Mouse (Mus musculus): ENCODE measurements around the gene Fahd1. TPM values are rescaled to one million over a fixed set of nuclear protein-coding genes. Genes with fewer than 3 reads are reported as not detected.

The Fahd1 gene
- polyA plus RNA-seq, 1 experiment from 2014 or later, result 46.3 TPM

DNA sequence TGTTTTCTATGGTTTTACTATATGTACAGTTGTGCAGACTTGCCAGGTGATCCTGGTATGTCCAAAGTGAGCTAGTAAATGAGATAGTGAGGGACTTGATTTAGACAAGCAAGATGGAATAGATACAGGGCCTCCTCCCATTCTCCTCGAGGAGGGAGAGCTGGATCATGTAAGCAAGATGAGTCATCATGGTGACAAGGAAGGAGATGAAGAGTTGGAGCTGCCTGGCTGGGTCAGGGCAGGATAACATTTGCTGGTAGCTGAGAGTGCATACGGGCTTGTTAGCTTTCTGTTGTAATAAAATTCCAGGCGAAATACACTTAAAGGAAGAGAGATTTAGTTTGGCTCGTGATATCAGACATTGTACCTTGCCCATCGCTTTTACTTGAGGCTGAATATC is 9.8 kb downstream of the Fahd1 start:
- no peak overlapping the region for H3K4me3 ChIP-seq (ENCODE audit: low read depth, low read length)

GRCm38 (mm10) chr17:24839842-24840241 is 10.3 kb downstream of the Fahd1 start, which contains the start of gene Hagh:
TSS of gene Hagh (plus strand) at chr17:24840143.
- ATAC-seq (ENCODE audit: low read depth), result no peak
- H3K4me3 ChIP-seq (ENCODE audit: low read depth, low read length), result no peak within 1 kb of the TSS
- no peaks in the 10 kb centered on the region for H3K36me3 ChIP-seq (ENCODE audit: control insufficient read depth, insufficient read depth)
- H3K4me2 ChIP-seq (ENCODE audit: low read depth, low read length), result no peak within 1 kb of the TSS
- no peaks in the 10 kb centered on the region; the same call in 1 of the 2 replicates for H3K4me1 ChIP-seq (ENCODE audit: control insufficient read depth, low read depth, low read length)
- WGBS (ENCODE audit: insufficient replicate concordance), result 55% methylated on average over 8 of the region's 8 CpGs
- peaks cover 6% of the 10 kb centered on the region; the same call in 1 of the 2 replicates for H3K27me3 ChIP-seq (ENCODE audit: control insufficient read depth, insufficient read depth, low read depth, low read length)
- H3K9ac ChIP-seq (ENCODE audit: low read depth, low read length), result no peak within 1 kb of the TSS
- no peak within 1 kb of the TSS for H3K27ac ChIP-seq (ENCODE audit: low read length)
- no peaks in the 10 kb centered on the region for H3K9me3 ChIP-seq (replicated peaks; ENCODE audit: control insufficient read depth, low read length)

More for the DNA sequence above, 9.8 kb downstream of the Fahd1 start:
- H3K9ac ChIP-seq (ENCODE audit: low read depth, low read length), result no peak overlapping the region
- no peaks in the 10 kb centered on the region for H3K36me3 ChIP-seq (ENCODE audit: control insufficient read depth, insufficient read depth)
- no peak overlapping the region for H3K27ac ChIP-seq (ENCODE audit: low read length)
- no peak for ATAC-seq (ENCODE audit: low read depth)
- H3K9me3 ChIP-seq (replicated peaks; ENCODE audit: control insufficient read depth, low read length), result no peaks in the 10 kb centered on the region
- H3K4me1 ChIP-seq (ENCODE audit: control insufficient read depth, low read depth, low read length), result no peaks in the 10 kb centered on the region; the same call in 1 of the 2 replicates
- H3K4me2 ChIP-seq (ENCODE audit: low read depth, low read length), result no peak overlapping the region
- peaks cover 6% of the 10 kb centered on the region; the same call in 1 of the 2 replicates for H3K27me3 ChIP-seq (ENCODE audit: control insufficient read depth, insufficient read depth, low read depth, low read length)
- 39% methylated on average over 5 of the region's 5 CpGs for WGBS (ENCODE audit: insufficient replicate concordance)

- 48% methylated on average over 3 of the region's 3 CpGs for WGBS (ENCODE audit: insufficient replicate concordance)
- Histone ChIP-seq H3K4me3 (ENCODE audit: low read depth, low read length) (no peak overlapping the region), H3K27me3 (ENCODE audit: control insufficient read depth, insufficient read depth, low read depth, low read length) (peaks cover 5% of the 10 kb centered on the region; the same call in 1 of the 2 replicates), H3K4me1 (ENCODE audit: control insufficient read depth, low read depth, low read length) (no peaks in the 10 kb centered on the region), H3K4me2 (ENCODE audit: low read depth, low read length) (no peak overlapping the region), H3K9me3 (replicated peaks; ENCODE audit: control insufficient read depth, low read length) (no peaks in the 10 kb centered on the region), H3K27ac (ENCODE audit: low read length) (no peak overlapping the region), H3K36me3 (ENCODE audit: control insufficient read depth, insufficient read depth) (no peaks in the 10 kb centered on the region), H3K9ac (ENCODE audit: low read depth, low read length) (no peak overlapping the region)
- no peak for ATAC-seq (ENCODE audit: low read depth)
These were observed 28.5 kb downstream of the Fahd1 start for GRCm38 (mm10) chr17:24821351-24822280.

DNA sequence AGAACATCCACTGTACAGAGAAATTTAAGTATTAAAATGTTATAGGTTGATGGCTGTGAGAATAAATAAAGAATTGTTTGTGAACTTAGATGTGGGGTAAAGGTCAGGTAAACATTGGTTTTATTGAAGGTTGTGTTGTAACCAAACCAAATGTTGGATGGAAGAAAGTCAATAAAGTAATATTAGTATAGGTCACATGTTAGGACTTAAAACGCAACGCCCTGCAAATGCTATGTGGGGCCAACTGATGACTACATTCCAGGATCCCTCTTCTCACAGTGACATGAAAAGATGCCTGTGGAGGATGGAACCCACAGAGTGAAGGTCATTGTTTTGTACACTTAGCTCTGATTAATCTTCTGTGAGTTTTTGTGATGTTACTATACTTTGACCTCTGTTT is 30.7 kb downstream of the Fahd1 start:
- Histone ChIP-seq H3K27ac (ENCODE audit: low read length) (no peak overlapping the region), H3K4me2 (ENCODE audit: low read depth, low read length) (no peak overlapping the region), H3K9me3 (replicated peaks; ENCODE audit: control insufficient read depth, low read length) (no peaks in the 10 kb centered on the region), H3K36me3 (ENCODE audit: control insufficient read depth, insufficient read depth) (no peaks in the 10 kb centered on the region), H3K9ac (ENCODE audit: low read depth, low read length) (no peak overlapping the region), H3K4me3 (ENCODE audit: low read depth, low read length) (no peak overlapping the region), H3K27me3 (ENCODE audit: control insufficient read depth, insufficient read depth, low read depth, low read length) (0 out of 2 replicates have a peak, but pooled peaks cover 3% of the 10 kb centered on the region), H3K4me1 (ENCODE audit: control insufficient read depth, low read depth, low read length) (peaks cover 2% of the 10 kb centered on the region)
- ATAC-seq (ENCODE audit: low read depth), result peak; percentile 21; the same call in 1 of the 2 replicates
- 64% methylated on average over 2 of the region's 2 CpGs for WGBS (ENCODE audit: insufficient replicate concordance)

DNA sequence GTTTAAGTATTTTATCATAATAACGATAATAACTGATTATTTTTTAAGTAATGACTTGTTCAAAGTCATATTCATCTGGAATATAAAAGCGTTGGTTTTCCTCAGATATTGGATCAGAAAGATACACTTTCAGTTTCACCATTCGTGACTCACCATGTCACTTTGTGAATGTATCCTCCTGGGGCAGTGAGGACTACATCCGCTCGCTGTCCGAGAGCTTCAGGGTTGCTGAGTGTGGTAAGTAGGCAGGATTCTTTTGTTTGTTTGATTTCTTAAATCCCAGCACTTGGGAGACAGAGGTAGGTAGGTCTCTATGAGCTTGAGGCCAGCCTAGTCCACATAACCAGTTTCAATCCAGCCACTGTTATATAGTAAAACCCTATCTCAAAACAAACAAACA is 32.0 kb downstream of the Fahd1 start:
- Histone ChIP-seq H3K27me3 (ENCODE audit: control insufficient read depth, insufficient read depth, low read depth, low read length) (no peaks in the 10 kb centered on the region), H3K4me2 (ENCODE audit: low read depth, low read length) (no peak overlapping the region), H3K9ac (ENCODE audit: low read depth, low read length) (no peak overlapping the region), H3K4me3 (ENCODE audit: low read depth, low read length) (no peak overlapping the region), H3K4me1 (ENCODE audit: control insufficient read depth, low read depth, low read length) (peaks cover 2% of the 10 kb centered on the region), H3K9me3 (replicated peaks; ENCODE audit: control insufficient read depth, low read length) (no peaks in the 10 kb centered on the region), H3K36me3 (ENCODE audit: control insufficient read depth, insufficient read depth) (no peaks in the 10 kb centered on the region), H3K27ac (ENCODE audit: low read length) (no peak overlapping the region)
- WGBS (ENCODE audit: insufficient replicate concordance), result 48% methylated on average over 6 of the region's 6 CpGs
- no peak for ATAC-seq (ENCODE audit: low read depth)

DNA sequence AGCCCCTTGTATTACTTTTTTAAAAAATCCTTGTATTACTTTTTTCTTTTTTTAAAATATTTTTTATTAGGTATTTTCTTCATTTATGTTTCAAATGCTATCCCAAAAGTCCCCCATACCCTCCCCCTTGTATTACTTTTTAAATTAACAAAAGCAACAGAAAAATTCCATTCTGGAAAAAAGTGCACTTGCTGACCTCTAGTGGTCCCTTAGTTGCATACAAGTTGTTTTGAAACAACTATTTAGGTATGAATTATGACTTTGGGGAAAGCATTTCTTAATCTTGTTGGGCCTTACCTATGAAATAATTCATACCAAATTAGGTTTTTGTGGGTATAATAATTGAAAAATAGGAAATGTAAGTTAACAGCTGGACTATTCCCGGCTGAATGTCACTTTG is 32.7 kb downstream of the Fahd1 start:
- peaks cover 4% of the 10 kb centered on the region for H3K4me1 ChIP-seq (ENCODE audit: control insufficient read depth, low read depth, low read length)
- H3K4me2 ChIP-seq (ENCODE audit: low read depth, low read length), result no peak overlapping the region
- H3K9ac ChIP-seq (ENCODE audit: low read depth, low read length), result no peak overlapping the region
- WGBS (ENCODE audit: insufficient replicate concordance), result 25% methylated on average over 1 of the region's 1 CpGs
- H3K36me3 ChIP-seq (ENCODE audit: control insufficient read depth, insufficient read depth), result no peaks in the 10 kb centered on the region
- H3K4me3 ChIP-seq (ENCODE audit: low read depth, low read length), result no peak overlapping the region
- H3K9me3 ChIP-seq (replicated peaks; ENCODE audit: control insufficient read depth, low read length), result no peaks in the 10 kb centered on the region
- H3K27ac ChIP-seq (ENCODE audit: low read length), result no peak overlapping the region
- no peak for ATAC-seq (ENCODE audit: low read depth)
- H3K27me3 ChIP-seq (ENCODE audit: control insufficient read depth, insufficient read depth, low read depth, low read length), result no peaks in the 10 kb centered on the region

DNA sequence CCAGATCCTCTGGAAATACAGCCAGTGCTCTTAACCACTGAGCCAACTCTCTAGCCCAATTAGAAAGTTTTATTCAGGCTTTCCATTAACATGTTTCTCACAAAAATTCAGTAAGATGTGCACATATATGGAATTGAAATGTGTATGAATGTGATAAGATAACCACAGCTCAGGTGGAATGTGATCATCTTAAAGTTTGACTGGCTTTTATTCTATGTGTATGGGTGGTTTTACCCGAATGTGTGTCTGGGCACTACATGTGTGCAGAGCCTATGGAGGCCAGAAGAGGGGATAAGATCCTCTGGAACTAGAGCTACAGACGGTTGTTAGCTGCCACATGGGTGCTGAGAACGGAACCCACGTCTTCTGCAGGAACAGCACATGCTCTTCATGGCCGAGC is 34.9 kb downstream of the Fahd1 start:
- Histone ChIP-seq H3K9ac (ENCODE audit: low read depth, low read length) (no peak overlapping the region), H3K4me3 (ENCODE audit: low read depth, low read length) (no peak overlapping the region), H3K27me3 (ENCODE audit: control insufficient read depth, insufficient read depth, low read depth, low read length) (no peaks in the 10 kb centered on the region), H3K27ac (ENCODE audit: low read length) (no peak overlapping the region), H3K4me2 (ENCODE audit: low read depth, low read length) (no peak overlapping the region), H3K9me3 (replicated peaks; ENCODE audit: control insufficient read depth, low read length) (no peaks in the 10 kb centered on the region), H3K36me3 (ENCODE audit: control insufficient read depth, insufficient read depth) (no peaks in the 10 kb centered on the region), H3K4me1 (ENCODE audit: control insufficient read depth, low read depth, low read length) (peaks cover 15% of the 10 kb centered on the region)
- 56% methylated on average over 5 of the region's 5 CpGs for WGBS (ENCODE audit: insufficient replicate concordance)
- peak; percentile 65; the same call in 1 of the 2 replicates for ATAC-seq (ENCODE audit: low read depth)

DNA sequence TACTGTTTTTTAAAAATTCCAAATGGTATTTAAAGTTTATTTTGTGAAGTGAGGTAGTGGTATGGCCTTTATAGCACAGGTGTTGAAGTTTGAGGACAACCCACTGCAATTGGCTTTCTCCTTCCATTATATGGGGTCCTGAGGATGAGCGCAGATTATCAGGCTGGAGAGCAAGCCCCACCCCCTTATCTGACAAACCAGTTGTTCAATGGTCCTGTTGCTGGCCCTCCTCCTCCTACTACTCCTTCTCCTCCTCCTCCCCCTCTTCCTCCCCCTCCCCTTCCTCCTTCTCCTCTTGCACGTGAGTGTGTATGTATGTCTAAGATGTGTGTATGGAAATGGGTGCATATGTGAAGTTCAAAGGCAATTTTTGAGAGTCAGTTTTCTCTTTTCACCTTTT is 37.9 kb downstream of the Fahd1 start:
- Histone ChIP-seq H3K4me2 (ENCODE audit: low read depth, low read length) (no peak overlapping the region), H3K27ac (ENCODE audit: low read length) (peak overlapping the region; percentile 47; the same call in 1 of the 2 replicates), H3K27me3 (ENCODE audit: control insufficient read depth, insufficient read depth, low read depth, low read length) (no peaks in the 10 kb centered on the region), H3K9ac (ENCODE audit: low read depth, low read length) (no peak overlapping the region), H3K4me1 (ENCODE audit: control insufficient read depth, low read depth, low read length) (peaks cover 15% of the 10 kb centered on the region), H3K4me3 (ENCODE audit: low read depth, low read length) (no peak overlapping the region), H3K36me3 (ENCODE audit: control insufficient read depth, insufficient read depth) (no peaks in the 10 kb centered on the region), H3K9me3 (replicated peaks; ENCODE audit: control insufficient read depth, low read length) (no peaks in the 10 kb centered on the region)
- 7% methylated on average over 2 of the region's 2 CpGs for WGBS (ENCODE audit: insufficient replicate concordance)
- ATAC-seq (ENCODE audit: low read depth), result peak; percentile 85

DNA sequence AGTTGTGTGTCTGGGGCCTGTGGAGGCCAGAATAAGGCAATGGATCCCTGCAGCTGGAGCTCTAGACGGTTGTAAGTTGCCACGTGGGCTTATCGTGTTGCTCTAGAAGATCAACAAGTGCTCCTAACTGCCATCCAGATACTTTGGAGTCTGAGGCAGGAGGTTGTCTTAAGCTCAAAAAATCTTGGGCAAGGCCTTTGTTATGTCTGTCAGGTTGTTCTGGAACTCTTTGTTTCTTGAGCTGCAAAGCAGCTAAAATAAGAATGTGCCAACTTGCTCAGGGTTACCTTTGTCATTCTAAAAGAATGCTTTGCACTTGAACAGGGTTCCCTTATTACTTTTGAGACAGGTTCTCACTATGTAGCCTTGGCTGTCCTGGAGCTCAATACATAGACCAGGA is 39.0 kb downstream of the Fahd1 start:
- no peaks in the 10 kb centered on the region for H3K36me3 ChIP-seq (ENCODE audit: control insufficient read depth, insufficient read depth)
- no peak overlapping the region for H3K27ac ChIP-seq (ENCODE audit: low read length)
- WGBS (ENCODE audit: insufficient replicate concordance), result 67% methylated on average over 3 of the region's 3 CpGs
- no peak overlapping the region for H3K9ac ChIP-seq (ENCODE audit: low read depth, low read length)
- no peak overlapping the region for H3K4me3 ChIP-seq (ENCODE audit: low read depth, low read length)
- no peak for ATAC-seq (ENCODE audit: low read depth)
- H3K4me1 ChIP-seq (ENCODE audit: control insufficient read depth, low read depth, low read length), result peaks cover 15% of the 10 kb centered on the region
- no peaks in the 10 kb centered on the region for H3K9me3 ChIP-seq (replicated peaks; ENCODE audit: control insufficient read depth, low read length)
- no peaks in the 10 kb centered on the region for H3K27me3 ChIP-seq (ENCODE audit: control insufficient read depth, insufficient read depth, low read depth, low read length)
- H3K4me2 ChIP-seq (ENCODE audit: low read depth, low read length), result no peak overlapping the region

Measured in liver, embryonic 16.5 days (tissue).